Mouse (Mus musculus) thymus, adult 2 months (tissue): ENCODE data around the gene Fgf2. TPM values are rescaled to one million over a fixed set of nuclear protein-coding genes. Genes with fewer than 3 reads are reported as not detected.
A peak's percentile ranks its signal among the peaks of the same experiment; 100 is the strongest.

ENCODE experiments used
- DNase-seq: peaks from one replicate; pipeline ENCODE4 v3.0.0; 2021
- H3K27ac ChIP-seq: fragments of 200-500 bp; 2 replicates; pipeline ENCODE4 v1.5.1; 2012; ENCODE audit warnings: low read length, control low read depth; ENCODE audit not compliant: control insufficient read depth, insufficient read depth
- H3K27me3 ChIP-seq: fragments of 200-500 bp; 2 replicates; pipeline ENCODE4 v1.6.1; 2012; ENCODE audit warnings: mild to moderate bottlenecking, low read length, moderate library complexity, mixed read lengths; ENCODE audit not compliant: control insufficient read depth, insufficient read depth
- H3K36me3 ChIP-seq: fragments of 200-500 bp; 2 replicates; pipeline ENCODE4 v1.6.1; 2012; ENCODE audit warnings: mild to moderate bottlenecking, low read length, moderate library complexity; ENCODE audit not compliant: control insufficient read depth, insufficient read depth
- H3K4me1 ChIP-seq: fragments of 200-500 bp; replicated peaks from 2 replicates; pipeline ENCODE4 v1.6.1; 2012; ENCODE audit warnings: low read length; ENCODE audit not compliant: control insufficient read depth, insufficient read depth
- H3K4me3 ChIP-seq: fragments of 200-500 bp; 2 replicates; pipeline ENCODE4 v1.5.1; 2012; ENCODE audit warnings: mild to moderate bottlenecking, low read length, control low read depth, moderate library complexity; ENCODE audit not compliant: control insufficient read depth, insufficient read depth
- CTCF ChIP-seq: fragments of 200-500 bp; IDR thresholded peaks from 2 replicates; pipeline ENCODE4 v1.5.1; 2012; ENCODE audit warnings: mild to moderate bottlenecking, control low read depth, low read length, moderate library complexity, borderline replicate concordance; ENCODE audit not compliant: control insufficient read depth, poor library complexity, insufficient read depth; ENCODE audit errors: extremely low read depth
- POLR2A ChIP-seq: fragments of 200-500 bp; IDR thresholded peaks from 2 replicates; pipeline ENCODE4 v1.6.1; 2012; ENCODE audit warnings: mild to moderate bottlenecking, low read length, control low read depth, moderate library complexity; ENCODE audit not compliant: control insufficient read depth, poor library complexity, insufficient read depth; ENCODE audit errors: extremely low read depth
- WGBS: fragments of 180-500 bp; shearing (Covaris S2); methylation state at CpG from one replicate; pipeline ENCODE4 v1.1.7; 2018; 5-methylcytosine and 5-hydroxymethylcytosine counted together
- polyA plus RNA-seq: library from polyadenylated mRNA; depleted of rRNA; stranded (reverse); fragments of >200 nt; gene quantifications from 2 replicates; pipeline ENCODE4 v1.2.3, GENCODE M21; 2012

Gene Fgf2
- polyA plus RNA-seq, 1 experiment = 0.66 TPM

GRCm38 (mm10) chr3:37419458-37419991 is 71.4 kb downstream of the Fgf2 start, which contains the start of gene Spata5:
Gene Spata5, plus strand, starts transcription at chr3:37419896.
- TF ChIP-seq POLR2A (peak; percentile 73), CTCF (no peak)
- Histone ChIP-seq H3K4me3 (peak within 1 kb of the TSS; percentile 73), H3K27ac (peak within 1 kb of the TSS; percentile 48), H3K27me3 (no peaks in the 10 kb centered on the region), H3K4me1 (peaks cover 4% of the 10 kb centered on the region), H3K36me3 (no peaks in the 10 kb centered on the region)
- WGBS = 1% methylated on average over 50 of the region's 50 CpGs
- peak; percentile 98 for DNase-seq

- no peaks in the 10 kb centered on the region for H3K36me3 ChIP-seq
- DNase-seq = peak; percentile 93
- H3K4me3 ChIP-seq = peak within 1 kb of the TSS; percentile 73
- H3K27me3 ChIP-seq = no peaks in the 10 kb centered on the region
- peak within 1 kb of the TSS; percentile 48 for H3K27ac ChIP-seq
- under 1% methylated on average over 50 of the region's 50 CpGs for WGBS
- peaks cover 4% of the 10 kb centered on the region for H3K4me1 ChIP-seq
- TF ChIP-seq CTCF = peak; percentile 60; the same call in 1 of the 2 replicates
- TF ChIP-seq POLR2A = 0 out of 2 replicates have a peak, but pooled peaks have one; percentile 22
These were observed 71.9 kb downstream of the Fgf2 start, which contains the start of gene Nudt6 for GRCm38 (mm10) chr3:37420072-37420471. Gene Nudt6, minus strand, starts transcription at chr3:37420211.

- H3K4me1 ChIP-seq = peaks cover 4% of the 10 kb centered on the region
- H3K27me3 ChIP-seq = no peaks in the 10 kb centered on the region
- H3K4me3 ChIP-seq = peak overlapping the region; percentile 73
- WGBS = under 1% methylated on average over 24 of the region's 24 CpGs
- no peaks in the 10 kb centered on the region for H3K36me3 ChIP-seq
- DNase-seq = no peak
- H3K27ac ChIP-seq = no peak overlapping the region
- TF ChIP-seq POLR2A = no peak
These were observed 72.5 kb downstream of the Fgf2 start for GRCm38 (mm10) chr3:37420641-37421040.

GRCm38 (mm10) chr3:37421179-37421578 is 73.0 kb downstream of the Fgf2 start:
- TF ChIP-seq CTCF (no peak), POLR2A (no peak)
- Histone ChIP-seq H3K36me3 (peaks cover 3% of the 10 kb centered on the region; the same call in 1 of the 2 replicates), H3K4me3 (no peak overlapping the region; the same call in 1 of the 2 replicates), H3K27ac (no peak overlapping the region), H3K4me1 (peaks cover 4% of the 10 kb centered on the region), H3K27me3 (no peaks in the 10 kb centered on the region)
- DNase-seq = no peak
- WGBS = 16% methylated on average over 3 of the region's 3 CpGs

- no peak overlapping the region for H3K4me3 ChIP-seq
- H3K36me3 ChIP-seq = peaks cover 13% of the 10 kb centered on the region; the same call in 1 of the 2 replicates
- WGBS = 98% methylated on average over 3 of the region's 3 CpGs
- H3K27ac ChIP-seq = no peak overlapping the region
- no peak for DNase-seq
- H3K4me1 ChIP-seq = no peaks in the 10 kb centered on the region
- H3K27me3 ChIP-seq = no peaks in the 10 kb centered on the region
- no peak for TF ChIP-seq CTCF
- no peak for TF ChIP-seq POLR2A
These were observed 77.9 kb downstream of the Fgf2 start for GRCm38 (mm10) chr3:37426069-37426468.

GRCm38 (mm10) chr3:37430359-37430758 is 82.2 kb downstream of the Fgf2 start:
- DNase-seq = no peak
- Histone ChIP-seq H3K36me3 (peaks cover 16% of the 10 kb centered on the region; the same call in 1 of the 2 replicates), H3K4me1 (no peaks in the 10 kb centered on the region), H3K27me3 (no peaks in the 10 kb centered on the region), H3K4me3 (no peak overlapping the region), H3K27ac (no peak overlapping the region)
- TF ChIP-seq CTCF (no peak), POLR2A (no peak)

GRCm38 (mm10) chr3:37439770-37440169 is 91.6 kb downstream of the Fgf2 start:
- no peak for TF ChIP-seq POLR2A
- no peak for TF ChIP-seq CTCF
- Histone ChIP-seq H3K4me1 (no peaks in the 10 kb centered on the region), H3K4me3 (no peak overlapping the region), H3K27me3 (no peaks in the 10 kb centered on the region), H3K27ac (no peak overlapping the region), H3K36me3 (peaks cover 14% of the 10 kb centered on the region)
- WGBS = 96% methylated on average over 1 of the region's 1 CpGs
- no peak for DNase-seq

- WGBS = 98% methylated on average over 2 of the region's 2 CpGs
- Histone ChIP-seq H3K27me3 (no peaks in the 10 kb centered on the region), H3K4me1 (no peaks in the 10 kb centered on the region), H3K36me3 (0 out of 2 replicates have a peak, but pooled peaks cover 5% of the 10 kb centered on the region), H3K4me3 (no peak overlapping the region), H3K27ac (no peak overlapping the region)
- no peak for TF ChIP-seq CTCF
- no peak for TF ChIP-seq POLR2A
- DNase-seq = no peak
These were observed 95.3 kb downstream of the Fgf2 start for GRCm38 (mm10) chr3:37443409-37443808.
